Mouse (Mus musculus): ENCODE data around the gene Dab2ip.

DNA sequence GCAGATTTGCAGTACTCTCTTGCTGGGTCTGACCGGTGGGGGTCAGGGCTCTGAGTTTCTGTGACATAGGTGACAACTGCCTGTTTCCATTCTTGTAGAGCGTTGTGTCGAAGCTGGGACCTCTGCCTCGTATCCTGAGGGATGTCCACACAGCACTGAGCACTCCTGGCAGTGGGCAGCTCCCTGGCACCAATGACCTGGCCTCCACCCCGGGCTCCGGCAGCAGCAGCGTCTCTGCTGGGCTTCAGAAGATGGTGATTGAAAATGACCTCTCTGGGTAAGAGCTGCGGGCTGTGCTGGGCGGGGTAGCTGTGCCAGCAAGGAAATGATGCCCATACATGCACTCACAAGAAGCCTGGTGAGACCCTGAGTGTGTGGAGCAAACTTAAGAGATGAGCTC is 160.6 kb downstream of the Dab2ip start:
- no peak for TF ChIP-seq CTCF (IDR thresholded peaks at IDR 0.05; ENCODE audit: low read depth)
- no peak for TF ChIP-seq EP300 (IDR thresholded peaks at IDR 0.05; ENCODE audit: low read depth)
